Mouse (Mus musculus): ENCODE measurements around the gene Klhl35. TPM values are rescaled to one million over a fixed set of nuclear protein-coding genes. Genes with fewer than 3 reads are reported as not detected.

Klhl35 gene
- total and polyA plus RNA-seq, 3 experiments = 0.04 TPM; not detected in 2

GRCm38 (mm10) chr7:99425706-99426105, 40.1 kb upstream of the Klhl35 start:
- H3K79me2 ChIP-seq (ENCODE audit: control insufficient read depth, insufficient read depth, low read length, poor library complexity) = no peaks in the 10 kb centered on the region
- no peak overlapping the region for H3K4me3 ChIP-seq (ENCODE audit: control insufficient read depth in 1 of 2, insufficient read depth in 1 of 2, low read depth in 2 of 2, low read length in 2 of 2)
- peaks cover 0 to 14% of the 10 kb centered on the region in 2 experiments; a peak in 3 of 4 replicates for H3K27me3 ChIP-seq (ENCODE audit: control insufficient read depth in 1 of 2, insufficient read depth in 2 of 2, low read length in 2 of 2)
- no peaks in the 10 kb centered on the region; a peak in 1 of 4 replicates for H3K4me1 ChIP-seq (ENCODE audit: control insufficient read depth in 1 of 2, insufficient read depth in 2 of 2, low read length in 2 of 2)
- no peak overlapping the region for H3K9ac ChIP-seq (ENCODE audit: control insufficient read depth, low read depth, low read length, poor library complexity, severe bottlenecking)
- no peaks in the 10 kb centered on the region for H3K36me3 ChIP-seq (ENCODE audit: control insufficient read depth in 1 of 2, insufficient read depth in 2 of 2, low read length in 2 of 2)
- DNase-seq (ENCODE audit: low read depth, low spot score) = no peak
- H3K9me3 ChIP-seq (replicated peaks; ENCODE audit: insufficient read depth, low read length) = no peaks in the 10 kb centered on the region
- no peak overlapping the region for H3K27ac ChIP-seq (ENCODE audit: control insufficient read depth, low read depth, low read length)
- TF ChIP-seq ZC3H11A (IDR thresholded peaks at IDR 0.05; ENCODE audit: low read depth, low read length) = no peak
- no peak for TF ChIP-seq MAX (IDR thresholded peaks at IDR 0.05; ENCODE audit: low read length)
- no peak for TF ChIP-seq ELF1 (IDR thresholded peaks at IDR 0.05; ENCODE audit: low read depth, low read length)
- no peak for TF ChIP-seq GATA1 (IDR thresholded peaks at IDR 0.05; ENCODE audit: low read depth, low read length)
- TF ChIP-seq MAFK (IDR thresholded peaks at IDR 0.05; ENCODE audit: borderline replicate concordance, low read depth, low read length) = no peak
- no peak for TF ChIP-seq ZKSCAN1 (IDR thresholded peaks at IDR 0.05; ENCODE audit: low read depth, low read length)
- TF ChIP-seq HCFC1 (IDR thresholded peaks at IDR 0.05; ENCODE audit: low read depth, low read length) = no peak
- no peak for TF ChIP-seq MAZ (IDR thresholded peaks at IDR 0.05; ENCODE audit: low read depth, low read length)
- no peak for TF ChIP-seq USF1 (IDR thresholded peaks at IDR 0.05; ENCODE audit: low read depth, low read length)
- TF ChIP-seq ETS1 (IDR thresholded peaks at IDR 0.05; ENCODE audit: low read depth, low read length) = no peak
- TF ChIP-seq CTCF (IDR thresholded peaks at IDR 0.05 in 2 of 3, conservative IDR thresholded peaks at IDR 0.05 in 1 of 3; ENCODE audit: control insufficient read depth in 1 of 3, insufficient read depth in 1 of 3, low read depth in 2 of 3, low read length in 3 of 3, poor library complexity in 1 of 3, severe bottlenecking in 1 of 3) = no peak
- TF ChIP-seq KAT2A (conservative IDR thresholded peaks at IDR 0.05; ENCODE audit: low read depth, low read length) = no peak

- TF ChIP-seq RAD21 (IDR thresholded peaks at IDR 0.05; ENCODE audit: low read depth, low read length) (no peak), ZMIZ1 (IDR thresholded peaks at IDR 0.05; ENCODE audit: low read depth, low read length) (no peak), TBP (IDR thresholded peaks at IDR 0.05; ENCODE audit: low read depth, low read length) (no peak), NELFE (IDR thresholded peaks at IDR 0.05; ENCODE audit: low read depth, low read length) (no peak), ETS1 (IDR thresholded peaks at IDR 0.05; ENCODE audit: low read depth, low read length) (no peak), CHD2 (IDR thresholded peaks at IDR 0.05; ENCODE audit: low read length) (no peak), KAT2A (conservative IDR thresholded peaks at IDR 0.05; ENCODE audit: low read depth, low read length) (no peak), RCOR1 (IDR thresholded peaks at IDR 0.05; ENCODE audit: low read depth, low read length) (no peak), ZKSCAN1 (IDR thresholded peaks at IDR 0.05; ENCODE audit: low read depth, low read length) (no peak), E2F4 (IDR thresholded peaks at IDR 0.05; ENCODE audit: borderline replicate concordance, low read depth, low read length) (no peak), SMC3 (IDR thresholded peaks at IDR 0.05; ENCODE audit: low read depth, low read length) (no peak), BHLHE40 (IDR thresholded peaks at IDR 0.05; ENCODE audit: borderline replicate concordance, low read depth, low read length) (no peak), TAL1 (IDR thresholded peaks at IDR 0.05; ENCODE audit: low read length) (no peak), MXI1 (IDR thresholded peaks at IDR 0.05; ENCODE audit: low read depth, low read length) (no peak), USF2 (IDR thresholded peaks at IDR 0.05; ENCODE audit: borderline replicate concordance in 1 of 2, insufficient read depth in 1 of 2, low read depth in 1 of 2, low read length in 2 of 2) (no peak)
- no peaks in the 10 kb centered on the region; a peak in 1 of 4 replicates for H3K4me1 ChIP-seq (ENCODE audit: control insufficient read depth in 1 of 2, insufficient read depth in 2 of 2, low read length in 2 of 2)
Observed at GRCm38 (mm10) chr7:99427031-99427430, 38.8 kb upstream of the Klhl35 start.

More at GRCm38 (mm10) chr7:99427031-99427430, 38.8 kb upstream of the Klhl35 start:
- H3K9me3 ChIP-seq (replicated peaks; ENCODE audit: insufficient read depth, low read length) = no peaks in the 10 kb centered on the region
- H3K4me3 ChIP-seq (ENCODE audit: control insufficient read depth in 1 of 2, insufficient read depth in 1 of 2, low read depth in 2 of 2, low read length in 2 of 2) = no peak overlapping the region
- H3K79me2 ChIP-seq (ENCODE audit: control insufficient read depth, insufficient read depth, low read length, poor library complexity) = no peaks in the 10 kb centered on the region
- no peaks in the 10 kb centered on the region for H3K36me3 ChIP-seq (ENCODE audit: control insufficient read depth in 1 of 2, insufficient read depth in 2 of 2, low read length in 2 of 2)
- DNase-seq (ENCODE audit: low read depth, low spot score) = no peak
- no peak overlapping the region for H3K27ac ChIP-seq (ENCODE audit: control insufficient read depth, low read depth, low read length)
- no peak overlapping the region for H3K9ac ChIP-seq (ENCODE audit: control insufficient read depth, low read depth, low read length, poor library complexity, severe bottlenecking)
- peaks cover 0 to 10% of the 10 kb centered on the region in 2 experiments; a peak in 3 of 4 replicates for H3K27me3 ChIP-seq (ENCODE audit: control insufficient read depth in 1 of 2, insufficient read depth in 2 of 2, low read length in 2 of 2)
